Mouse (Mus musculus) MEL (cell line): Measurements from ENCODE around the gene Zcchc14. TPM values are rescaled to one million over a fixed set of nuclear protein-coding genes. Genes with fewer than 3 reads are reported as not detected.
A peak's percentile ranks its signal among the peaks of the same experiment; 100 is the strongest.

ENCODE experiments used
- DNase-seq: peaks from one replicate; pipeline ENCODE4 v3.0.0; 2011; ENCODE audit warnings: low read depth, low spot score
- H3K27ac ChIP-seq: 2 replicates; pipeline ENCODE4 v1.5.1; 2012; ENCODE audit warnings: low read depth, mild to moderate bottlenecking, control low read depth, low read length, moderate library complexity; ENCODE audit not compliant: control insufficient read depth
- H3K27me3 ChIP-seq, 2 experiments: fragments of 150-350 bp in 1 of 2; sonication (generic) in 1 of 2; 2 replicates each; pipeline ENCODE4 v1.6.1; 2012; ENCODE audit warnings: low read length in 2 of 2, mild to moderate bottlenecking in 2 of 2, improper control_type of control experiment in 1 of 2, moderate library complexity in 1 of 2; ENCODE audit not compliant: insufficient read depth in 2 of 2, control insufficient read depth in 1 of 2
- H3K36me3 ChIP-seq, 2 experiments: 2 replicates each; pipeline ENCODE4 v1.6.1; 2012 to 2014; ENCODE audit warnings: low read length in 2 of 2, improper control_type of control experiment in 1 of 2, inconsistent platforms in 1 of 2, mild to moderate bottlenecking in 1 of 2; ENCODE audit not compliant: insufficient read depth in 2 of 2, control insufficient read depth in 1 of 2
- H3K4me1 ChIP-seq, 2 experiments: fragments of 150-350 bp in 1 of 2; sonication (generic) in 1 of 2; 2 replicates each; pipeline ENCODE4 v1.6.1; 2012; ENCODE audit warnings: low read length in 2 of 2, improper control_type of control experiment in 1 of 2, mild to moderate bottlenecking in 1 of 2; ENCODE audit not compliant: insufficient read depth in 2 of 2, control insufficient read depth in 1 of 2
- H3K4me3 ChIP-seq, 2 experiments: fragments of 150-350 bp in 1 of 2; sonication (generic) in 1 of 2; 2 replicates each; pipeline ENCODE4 v1.5.1; 2012; ENCODE audit warnings: low read depth in 2 of 2, low read length in 2 of 2, mild to moderate bottlenecking in 2 of 2, moderate library complexity in 2 of 2, control low read depth in 1 of 2, improper control_type of control experiment in 1 of 2; ENCODE audit not compliant: control insufficient read depth in 1 of 2, insufficient read depth in 1 of 2
- H3K79me2 ChIP-seq: 2 replicates; pipeline ENCODE4 v1.6.1; 2012; ENCODE audit warnings: mild to moderate bottlenecking, low read length, moderate library complexity; ENCODE audit not compliant: control insufficient read depth, poor library complexity, insufficient read depth
- H3K9ac ChIP-seq: 2 replicates; pipeline ENCODE4 v1.6.1; 2012; ENCODE audit warnings: low read depth, mild to moderate bottlenecking, control low read depth, low read length, moderate library complexity; ENCODE audit not compliant: control insufficient read depth, poor library complexity, severe bottlenecking
- H3K9me3 ChIP-seq: fragments of 150-350 bp; sonication (generic); replicated peaks from 2 replicates; pipeline ENCODE4 v1.6.1; 2012; ENCODE audit warnings: mild to moderate bottlenecking, low read length, improper control_type of control experiment, moderate library complexity; ENCODE audit not compliant: insufficient read depth
- BHLHE40 ChIP-seq: IDR thresholded peaks from 2 replicates; pipeline ENCODE4 v1.6.1; 2012; ENCODE audit warnings: low read depth, mild to moderate bottlenecking, inconsistent platforms, low read length, improper control_type of control experiment, borderline replicate concordance
- CHD1 ChIP-seq: IDR thresholded peaks from 2 replicates; pipeline ENCODE4 v1.6.1; 2012; ENCODE audit warnings: low read depth, mild to moderate bottlenecking, inconsistent platforms, low read length, improper control_type of control experiment
- CHD2 ChIP-seq: IDR thresholded peaks from 2 replicates; pipeline ENCODE4 v1.6.1; 2011; ENCODE audit warnings: low read length, improper control_type of control experiment
- CTCF ChIP-seq, 3 experiments: IDR thresholded peaks in 2 of 3; conservative IDR thresholded peaks in 1 of 3; 2 replicates each; pipeline ENCODE4 v1.5.1; 2011 to 2012; ENCODE audit warnings: low read length in 3 of 3, low read depth in 2 of 3, mild to moderate bottlenecking in 2 of 3, improper control_type of control experiment in 1 of 3, inconsistent platforms in 1 of 3, mixed read lengths in 1 of 3, moderate library complexity in 1 of 3; ENCODE audit not compliant: control insufficient read depth in 1 of 3, insufficient read depth in 1 of 3, poor library complexity in 1 of 3, severe bottlenecking in 1 of 3
- E2F4 ChIP-seq: IDR thresholded peaks from 2 replicates; pipeline ENCODE4 v1.6.1; 2011; ENCODE audit warnings: low read depth, low read length, improper control_type of control experiment, borderline replicate concordance
- ELF1 ChIP-seq: IDR thresholded peaks from 2 replicates; pipeline ENCODE4 v1.6.1; 2014; ENCODE audit warnings: low read depth, mild to moderate bottlenecking, inconsistent platforms, low read length, improper control_type of control experiment, moderate library complexity
- EP300 ChIP-seq, 2 experiments: IDR thresholded peaks; 2 replicates each; pipeline ENCODE4 v1.6.1; 2011; ENCODE audit warnings: improper control_type of control experiment in 2 of 2, low read length in 2 of 2, low read depth in 1 of 2, mild to moderate bottlenecking in 1 of 2
- GABPA ChIP-seq: IDR thresholded peaks from 2 replicates; pipeline ENCODE4 v1.6.1; 2012; ENCODE audit warnings: low read depth, mild to moderate bottlenecking, inconsistent platforms, low read length, improper control_type of control experiment, moderate library complexity
- GATA1 ChIP-seq: IDR thresholded peaks from 2 replicates; pipeline ENCODE4 v1.6.1; 2011; ENCODE audit warnings: low read depth, low read length, improper control_type of control experiment
- HCFC1 ChIP-seq: IDR thresholded peaks from 2 replicates; pipeline ENCODE4 v1.6.1; 2012; ENCODE audit warnings: low read depth, mild to moderate bottlenecking, inconsistent platforms, low read length, improper control_type of control experiment, moderate library complexity
- JUND ChIP-seq: IDR thresholded peaks from 2 replicates; pipeline ENCODE4 v1.6.1; 2011; ENCODE audit warnings: low read depth, mild to moderate bottlenecking, improper control_type of control experiment, low read length
- KAT2A ChIP-seq: conservative IDR thresholded peaks from 2 replicates; pipeline ENCODE4 v1.6.1; 2012; ENCODE audit warnings: low read depth, low read length, improper control_type of control experiment, inconsistent platforms
- MAFK ChIP-seq: IDR thresholded peaks from 2 replicates; pipeline ENCODE4 v1.6.1; 2011; ENCODE audit warnings: low read depth, mild to moderate bottlenecking, low read length, improper control_type of control experiment, borderline replicate concordance
- MAX ChIP-seq: IDR thresholded peaks from 2 replicates; pipeline ENCODE4 v1.6.1; 2011; ENCODE audit warnings: low read length, improper control_type of control experiment
- MAZ ChIP-seq: IDR thresholded peaks from 2 replicates; pipeline ENCODE4 v1.6.1; 2012; ENCODE audit warnings: low read depth, mild to moderate bottlenecking, inconsistent platforms, low read length, improper control_type of control experiment
- MEF2A ChIP-seq: IDR thresholded peaks from 2 replicates; pipeline ENCODE4 v1.6.1; 2014; ENCODE audit warnings: low read depth, mild to moderate bottlenecking, inconsistent platforms, low read length, improper control_type of control experiment; ENCODE audit not compliant: poor library complexity, insufficient replicate concordance, severe bottlenecking; ENCODE audit errors: extremely low read depth
- MXI1 ChIP-seq: IDR thresholded peaks from 2 replicates; pipeline ENCODE4 v1.6.1; 2011; ENCODE audit warnings: mild to moderate bottlenecking, low read depth, low read length, improper control_type of control experiment
- MYB ChIP-seq: IDR thresholded peaks from 2 replicates; pipeline ENCODE4 v1.6.1; 2011; ENCODE audit warnings: mild to moderate bottlenecking, low read depth, low read length, improper control_type of control experiment
- MYC ChIP-seq: IDR thresholded peaks from 2 replicates; pipeline ENCODE4 v1.6.1; 2011; ENCODE audit warnings: low read depth, mild to moderate bottlenecking, low read length, improper control_type of control experiment, moderate library complexity
- NELFE ChIP-seq: IDR thresholded peaks from 2 replicates; pipeline ENCODE4 v1.6.1; 2011; ENCODE audit warnings: low read depth, low read length, improper control_type of control experiment
- NRF1 ChIP-seq: IDR thresholded peaks from 2 replicates; pipeline ENCODE4 v1.6.1; 2014; ENCODE audit warnings: low read depth, mild to moderate bottlenecking, inconsistent platforms, low read length, improper control_type of control experiment, moderate library complexity; ENCODE audit not compliant: poor library complexity, insufficient read depth, severe bottlenecking
- POLR2A ChIP-seq, 2 experiments: IDR thresholded peaks; 2 replicates each; pipeline ENCODE4 v1.6.1; 2011 to 2012; ENCODE audit warnings: low read length in 2 of 2, mild to moderate bottlenecking in 2 of 2, control low read depth in 1 of 2, improper control_type of control experiment in 1 of 2, low read depth in 1 of 2, moderate library complexity in 1 of 2; ENCODE audit not compliant: control insufficient read depth in 1 of 2, insufficient read depth in 1 of 2, poor library complexity in 1 of 2
- POLR2AphosphoS2 ChIP-seq: IDR thresholded peaks from 2 replicates; pipeline ENCODE4 v1.6.1; 2011; ENCODE audit warnings: low read length, improper control_type of control experiment
- POLR2AphosphoS5 ChIP-seq: IDR thresholded peaks from 2 replicates; pipeline ENCODE4 v1.6.1; 2012; ENCODE audit warnings: low read depth, borderline replicate concordance, mild to moderate bottlenecking, inconsistent platforms, low read length, moderate library complexity, mixed read lengths
- RAD21 ChIP-seq: IDR thresholded peaks from 2 replicates; pipeline ENCODE4 v1.6.1; 2011; ENCODE audit warnings: mild to moderate bottlenecking, low read depth, low read length, improper control_type of control experiment
- RCOR1 ChIP-seq: IDR thresholded peaks from 2 replicates; pipeline ENCODE4 v1.6.1; 2012; ENCODE audit warnings: low read depth, mild to moderate bottlenecking, inconsistent platforms, low read length, improper control_type of control experiment
- SIN3A ChIP-seq: IDR thresholded peaks from 2 replicates; pipeline ENCODE4 v1.6.1; 2012; ENCODE audit warnings: low read length, improper control_type of control experiment, inconsistent platforms
- TAL1 ChIP-seq: IDR thresholded peaks from 2 replicates; pipeline ENCODE4 v1.6.1; 2012; ENCODE audit warnings: mild to moderate bottlenecking, inconsistent platforms, low read length, moderate library complexity, mixed read lengths
- TBP ChIP-seq: IDR thresholded peaks from 2 replicates; pipeline ENCODE4 v1.8.0; 2011; ENCODE audit warnings: low read depth, low read length, improper control_type of control experiment
- TCF12 ChIP-seq: IDR thresholded peaks from 2 replicates; pipeline ENCODE4 v1.6.1; 2014; ENCODE audit warnings: low read depth, mild to moderate bottlenecking, inconsistent platforms, low read length, improper control_type of control experiment, moderate library complexity
- UBTF ChIP-seq: IDR thresholded peaks from 2 replicates; pipeline ENCODE4 v1.6.1; 2012; ENCODE audit warnings: low read depth, mild to moderate bottlenecking, inconsistent platforms, low read length, improper control_type of control experiment, moderate library complexity, borderline replicate concordance; ENCODE audit not compliant: insufficient read depth
- USF1 ChIP-seq: IDR thresholded peaks from 2 replicates; pipeline ENCODE4 v1.6.1; 2014; ENCODE audit warnings: low read depth, mild to moderate bottlenecking, inconsistent platforms, low read length, improper control_type of control experiment, moderate library complexity
- ZC3H11A ChIP-seq: IDR thresholded peaks from 2 replicates; pipeline ENCODE4 v1.6.1; 2012; ENCODE audit warnings: low read depth, mild to moderate bottlenecking, inconsistent platforms, low read length, improper control_type of control experiment
- ZKSCAN1 ChIP-seq: IDR thresholded peaks from 2 replicates; pipeline ENCODE4 v1.6.1; 2012; ENCODE audit warnings: low read depth, mild to moderate bottlenecking, inconsistent platforms, low read length, improper control_type of control experiment, moderate library complexity
- ZMIZ1 ChIP-seq: IDR thresholded peaks from 2 replicates; pipeline ENCODE4 v1.6.1; 2012; ENCODE audit warnings: low read depth, mild to moderate bottlenecking, inconsistent platforms, low read length, improper control_type of control experiment, moderate library complexity
- ZNF384 ChIP-seq: IDR thresholded peaks from 2 replicates; pipeline ENCODE4 v1.6.1; 2012; ENCODE audit warnings: low read depth, mild to moderate bottlenecking, inconsistent platforms, low read length, improper control_type of control experiment
- polyA plus RNA-seq, 2 experiments: library from polyadenylated mRNA; stranded (reverse) in 1 of 2; unstranded in 1 of 2; fragments of >175 nt in 1 of 2; fragments of >200 nt in 1 of 2; gene quantifications; 2 replicates each; pipeline versions ENCODE4 v1.2.1 to v1.2.4; 2012; ENCODE audit warnings: low replicate concordance in 2 of 2, low read depth in 1 of 2; ENCODE audit not compliant: insufficient read length in 2 of 2, insufficient read depth in 1 of 2, missing spikeins in 1 of 2
- total RNA-seq: library from RNA; depleted of rRNA; stranded (reverse); fragments of 300-350 nt; gene quantifications from 2 replicates; pipeline ENCODE4 v1.2.3, GENCODE M21; 2012

Zcchc14 gene
- total and polyA plus RNA-seq, 3 experiments: 0.04 to 0.11 TPM; not detected in 1

DNA sequence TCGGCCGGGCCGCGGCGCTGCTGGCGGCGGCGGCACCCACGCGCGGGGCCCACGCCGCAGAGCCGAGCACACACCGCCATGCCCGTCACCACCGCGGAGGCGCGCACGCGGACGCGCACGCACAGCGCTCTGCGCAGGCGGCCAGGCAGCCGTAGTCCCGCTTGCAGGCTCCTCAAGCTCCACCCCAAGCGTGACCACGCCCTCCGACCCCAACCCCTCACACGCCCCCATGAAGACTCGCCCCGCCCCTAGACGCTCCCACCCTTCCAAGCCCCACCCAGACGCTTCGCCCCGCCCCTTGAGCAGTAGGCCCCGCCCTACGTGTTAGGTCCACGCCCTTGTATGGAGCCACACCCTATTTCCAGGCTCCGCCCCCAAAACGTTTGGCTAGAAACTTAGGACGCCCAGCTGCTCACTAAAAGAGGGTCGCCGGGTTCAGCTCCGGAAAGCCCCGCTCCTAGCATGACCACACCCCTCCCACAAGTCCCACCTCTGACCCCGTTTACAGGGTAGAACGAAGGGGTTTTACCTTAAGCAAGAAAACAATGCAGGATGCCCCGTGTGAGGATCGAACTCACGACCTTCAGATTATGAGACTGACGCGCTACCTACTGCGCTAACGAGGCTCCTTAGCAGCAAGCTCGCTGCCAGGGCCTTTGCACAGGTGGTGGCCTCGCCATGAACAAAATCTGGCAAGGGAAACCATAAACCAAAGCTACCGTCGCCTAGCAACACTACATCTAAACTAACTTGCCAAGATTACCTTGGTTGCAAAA, 73.8 kb downstream of the Zcchc14 start, which contains the start of gene Fbxo31:
Fbxo31 (minus strand) TSS at position 131 of the 776 bp plus-strand sequence.
- Histone ChIP-seq H3K9me3 (no peaks in the 10 kb centered on the region), H3K9ac (peak within 1 kb of the TSS; percentile 85), H3K27me3 (no peaks in the 10 kb centered on the region), H3K4me1 (peaks cover 2 to 18% of the 10 kb centered on the region in 2 experiments; a peak in 3 of 4 replicates), H3K79me2 (peaks cover 47% of the 10 kb centered on the region), H3K36me3 (peaks cover 0 to 7% of the 10 kb centered on the region in 2 experiments; a peak in 1 of 4 replicates), H3K27ac (peak within 1 kb of the TSS; percentile 48), H3K4me3 (peak within 1 kb of the TSS; percentile 92 to 96)
- DNase-seq: peak; percentile 97
- peak; percentile 55 for TF ChIP-seq MAX
- TF ChIP-seq RAD21: no peak
- peak; percentile 85 for TF ChIP-seq MXI1
- 0 out of 2 replicates have a peak, but pooled peaks have one; percentile 40 for TF ChIP-seq ZMIZ1
- no peak for TF ChIP-seq CHD1
- TF ChIP-seq TBP: peak; percentile 100
- TF ChIP-seq ZKSCAN1: no peak
- peak; percentile 78 for TF ChIP-seq NRF1
- TF ChIP-seq POLR2AphosphoS5: no peak
- 0 out of 2 replicates have a peak, but pooled peaks have one; percentile 13 for TF ChIP-seq GATA1
- peak; percentile 61 for TF ChIP-seq HCFC1
- no peak for TF ChIP-seq CHD2
- TF ChIP-seq EP300 (IDR thresholded peaks at IDR 0.05; ENCODE audit: low read depth in 1 of 2, low read length in 2 of 2): no peak
- TF ChIP-seq BHLHE40: no peak
- TF ChIP-seq MEF2A: no peak
- no peak for TF ChIP-seq E2F4
- peak; percentile 49; the same call in 1 of the 2 replicates for TF ChIP-seq MAZ
- peak; percentile 7 for TF ChIP-seq TCF12
- TF ChIP-seq JUND: no peak
- peak; percentile 74 for TF ChIP-seq KAT2A
- TF ChIP-seq ZNF384: no peak
- no peak for TF ChIP-seq UBTF
- no peak for TF ChIP-seq USF1
- 0 out of 2 replicates have a peak, but pooled peaks have one; percentile 17 for TF ChIP-seq MYC
- TF ChIP-seq SIN3A: peak; percentile 70; the same call in 1 of the 2 replicates
- TF ChIP-seq NELFE: peak; percentile 85
- TF ChIP-seq ELF1: peak; percentile 85
- peak; percentile 99 for TF ChIP-seq MAFK
- TF ChIP-seq RCOR1: peak; percentile 97
- peak; percentile 80 to 88 for TF ChIP-seq POLR2A (IDR thresholded peaks at IDR 0.05; ENCODE audit: control insufficient read depth in 1 of 2, insufficient read depth in 1 of 2, low read depth in 1 of 2, low read length in 2 of 2, poor library complexity in 1 of 2)
- TF ChIP-seq POLR2AphosphoS2: no peak
- TF ChIP-seq MYB: no peak
- no peak for TF ChIP-seq CTCF (IDR thresholded peaks at IDR 0.05 in 2 of 3, conservative IDR thresholded peaks at IDR 0.05 in 1 of 3; ENCODE audit: control insufficient read depth in 1 of 3, insufficient read depth in 1 of 3, low read depth in 2 of 3, low read length in 3 of 3, poor library complexity in 1 of 3, severe bottlenecking in 1 of 3)
- no peak for TF ChIP-seq TAL1
- TF ChIP-seq ZC3H11A: no peak
- no peak for TF ChIP-seq GABPA
